Mouse (Mus musculus) E14TG2a.4 (cell line): ENCODE data around the gene Med18.

ENCODE experiments used
- H3K27me3 ChIP-seq: 2 replicates; pipeline ENCODE4 v1.6.1; 2014; ENCODE audit warnings: low read length, control low read depth; ENCODE audit not compliant: insufficient read depth
- H3K36me3 ChIP-seq: 2 replicates; pipeline ENCODE4 v1.6.1; 2014; ENCODE audit warnings: low read length, control low read depth; ENCODE audit not compliant: insufficient read depth
- H3K4me1 ChIP-seq: replicated peaks from 2 replicates; pipeline ENCODE4 v1.6.1; 2014; ENCODE audit warnings: low read depth, low read length, control low read depth
- H3K4me3 ChIP-seq: replicated peaks from 2 replicates; pipeline ENCODE4 v1.5.1; 2014; ENCODE audit warnings: mild to moderate bottlenecking, low read length
- H3K9me3 ChIP-seq: 2 replicates; pipeline ENCODE4 v1.6.1; 2014; ENCODE audit warnings: low read length, control low read depth
- CTCF ChIP-seq: conservative IDR thresholded peaks from 2 replicates; pipeline ENCODE4 v1.5.1; 2014; ENCODE audit warnings: low read length
- NANOG ChIP-seq: IDR thresholded peaks from 2 replicates; pipeline ENCODE4 v1.6.1; 2014; ENCODE audit warnings: borderline replicate concordance, low read length, mixed read lengths
- POU5F1 ChIP-seq: IDR thresholded peaks from 2 replicates; pipeline ENCODE4 v1.6.1; 2014; ENCODE audit warnings: low read length, borderline replicate concordance

Gene Med18

DNA sequence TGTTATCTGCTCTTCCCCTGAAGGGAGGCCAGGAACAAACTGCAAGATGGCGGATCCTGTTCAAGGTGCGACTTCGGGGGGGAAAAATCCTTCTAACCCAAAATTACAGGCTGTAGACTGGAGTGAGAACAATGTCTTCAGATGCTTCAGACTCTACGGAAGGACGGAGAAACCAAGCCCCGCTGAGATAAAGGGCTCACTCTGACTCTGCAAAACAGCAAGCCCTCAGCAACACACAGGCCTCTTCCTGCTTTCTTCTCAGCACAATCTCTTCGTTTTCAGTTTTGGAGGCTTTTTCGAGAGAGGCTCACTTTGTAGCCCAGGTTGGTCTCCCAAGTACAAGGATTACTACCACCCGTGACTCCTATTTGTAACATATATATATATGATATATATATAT, 9.7 kb upstream of the Med18 start:
- no peak for TF ChIP-seq NANOG
- TF ChIP-seq POU5F1, result no peak
- no peak for TF ChIP-seq CTCF
- Histone ChIP-seq H3K27me3 (no peaks in the 10 kb centered on the region), H3K4me1 (peaks cover 36% of the 10 kb centered on the region), H3K9me3 (no peaks in the 10 kb centered on the region), H3K36me3 (no peaks in the 10 kb centered on the region), H3K4me3 (peak overlapping the region; percentile 24; the same call in 1 of the 2 replicates)

DNA sequence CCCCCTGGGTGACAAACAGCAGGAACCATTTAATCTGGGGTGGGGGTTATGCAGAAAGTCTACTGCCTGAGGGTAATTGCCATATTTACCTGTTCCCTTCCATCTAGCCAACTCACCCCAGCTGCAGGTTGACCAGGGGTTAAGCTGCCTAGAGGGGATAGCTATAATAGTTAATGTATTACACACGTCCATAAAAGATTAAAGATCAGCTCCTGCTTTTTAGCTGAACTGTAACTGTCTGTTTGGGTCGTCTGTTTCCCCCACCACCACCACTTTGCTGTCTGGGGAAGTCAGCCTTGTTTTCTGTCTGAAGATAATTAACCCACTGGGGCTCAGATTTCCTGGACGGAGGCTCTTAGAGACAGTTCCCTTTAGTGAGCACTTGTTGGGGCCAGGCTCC, 6.2 kb upstream of the Med18 start:
- H3K4me1 ChIP-seq, result peaks cover 31% of the 10 kb centered on the region
- H3K9me3 ChIP-seq, result no peaks in the 10 kb centered on the region
- H3K4me3 ChIP-seq, result no peak overlapping the region
- no peaks in the 10 kb centered on the region for H3K36me3 ChIP-seq
- H3K27me3 ChIP-seq, result no peaks in the 10 kb centered on the region
- no peak for TF ChIP-seq POU5F1
- TF ChIP-seq NANOG, result no peak
- no peak for TF ChIP-seq CTCF

DNA sequence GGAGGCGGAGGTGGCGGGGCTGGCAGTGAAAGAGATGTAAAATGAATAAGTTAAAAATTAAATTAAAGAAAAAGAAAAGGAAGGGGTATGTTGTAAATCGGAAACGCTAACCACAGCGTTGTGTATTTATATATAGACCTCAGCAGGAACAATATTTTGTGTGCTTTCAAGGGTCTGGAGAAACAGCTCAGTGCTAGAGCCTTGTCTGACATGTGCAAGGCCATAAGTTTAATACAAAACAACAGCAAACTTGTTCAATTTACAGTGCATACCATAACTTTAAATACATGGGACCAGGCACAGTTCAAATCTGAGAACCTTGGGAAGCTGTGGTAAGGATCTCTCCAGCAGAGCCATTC, 513 bp upstream of the Med18 start:
- TF ChIP-seq POU5F1, result no peak
- TF ChIP-seq CTCF, result no peak
- TF ChIP-seq NANOG, result no peak
- Histone ChIP-seq H3K4me1 (peaks cover 50% of the 10 kb centered on the region), H3K36me3 (peaks cover 30% of the 10 kb centered on the region), H3K27me3 (no peaks in the 10 kb centered on the region), H3K4me3 (peak overlapping the region; percentile 93), H3K9me3 (no peaks in the 10 kb centered on the region)

DNA sequence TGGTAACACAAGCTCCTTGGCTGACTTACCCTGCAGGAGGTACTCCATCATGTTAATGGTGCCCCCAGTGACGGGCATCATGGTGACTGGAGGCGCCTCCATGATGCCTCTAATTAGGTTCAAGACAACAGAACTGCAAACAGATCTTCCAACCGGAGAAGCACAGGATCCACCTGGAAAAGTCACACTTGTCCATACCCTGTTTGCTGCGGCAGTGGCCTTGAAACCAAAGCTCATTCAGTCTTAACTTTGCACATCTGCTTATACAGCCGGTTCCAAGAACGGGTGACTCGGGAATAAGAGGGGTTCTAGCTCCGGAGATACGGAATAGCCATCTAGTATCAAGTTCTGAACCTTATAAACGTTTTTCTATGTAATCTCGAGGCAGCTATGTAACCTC, 885 bp downstream of the Med18 start:
- Histone ChIP-seq H3K4me1 (peaks cover 61% of the 10 kb centered on the region), H3K27me3 (no peaks in the 10 kb centered on the region), H3K4me3 (peak overlapping the region; percentile 93), H3K9me3 (no peaks in the 10 kb centered on the region), H3K36me3 (peaks cover 44% of the 10 kb centered on the region)
- TF ChIP-seq CTCF (no peak), POU5F1 (no peak), NANOG (no peak)

DNA sequence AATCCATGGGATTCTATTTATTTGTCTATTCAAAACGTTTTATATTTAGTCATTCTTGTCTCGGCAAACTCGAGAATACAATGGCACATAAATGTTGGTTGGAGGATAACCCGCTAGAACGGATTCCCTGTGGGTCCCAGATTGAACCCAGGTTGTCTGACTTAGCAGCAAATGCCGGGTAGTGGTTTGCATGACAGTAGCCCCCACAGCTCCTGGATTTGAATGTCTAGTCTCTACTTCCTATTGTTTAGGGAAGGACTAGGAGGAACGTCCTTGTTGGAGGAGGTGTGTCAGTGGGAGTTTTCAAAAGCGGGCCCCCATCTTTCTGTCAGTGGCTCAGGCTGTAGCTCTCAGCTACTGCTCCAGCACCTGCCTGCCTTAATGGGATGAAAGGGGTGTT, 3.5 kb downstream of the Med18 start:
- Histone ChIP-seq H3K9me3 (no peaks in the 10 kb centered on the region), H3K4me3 (peak overlapping the region; percentile 93), H3K36me3 (peaks cover 58% of the 10 kb centered on the region), H3K4me1 (peaks cover 71% of the 10 kb centered on the region), H3K27me3 (no peaks in the 10 kb centered on the region)
- no peak for TF ChIP-seq CTCF
- peak; percentile 60; the same call in 1 of the 2 replicates for TF ChIP-seq POU5F1

DNA sequence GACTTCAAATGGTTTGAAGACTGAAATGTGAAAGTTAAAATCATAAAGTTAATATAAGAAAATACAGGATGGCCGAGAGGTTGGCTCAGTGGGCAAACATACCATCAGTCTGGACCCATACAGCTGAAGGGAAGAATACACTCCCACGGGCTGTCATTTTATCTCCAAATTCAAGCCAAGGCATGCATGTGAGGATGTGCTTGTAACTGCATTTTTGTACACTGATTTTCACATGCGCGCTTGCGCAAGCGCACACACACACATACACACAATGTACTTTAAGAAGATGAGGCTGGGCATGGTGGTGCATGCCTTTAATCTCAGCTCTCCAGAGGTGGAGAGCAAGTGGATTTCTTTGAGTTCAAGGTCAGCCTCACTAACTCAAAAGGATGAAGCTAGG, 8.2 kb downstream of the Med18 start:
- no peaks in the 10 kb centered on the region for H3K27me3 ChIP-seq
- H3K4me3 ChIP-seq, result no peak overlapping the region
- TF ChIP-seq CTCF, result no peak
- peaks cover 40% of the 10 kb centered on the region for H3K36me3 ChIP-seq
- H3K9me3 ChIP-seq, result no peaks in the 10 kb centered on the region
- H3K4me1 ChIP-seq, result peaks cover 48% of the 10 kb centered on the region

- Histone ChIP-seq H3K27me3 (no peaks in the 10 kb centered on the region), H3K4me3 (no peak overlapping the region), H3K9me3 (no peaks in the 10 kb centered on the region), H3K4me1 (peaks cover 43% of the 10 kb centered on the region), H3K36me3 (peaks cover 37% of the 10 kb centered on the region)
- no peak for TF ChIP-seq NANOG
- TF ChIP-seq POU5F1, result no peak
- no peak for TF ChIP-seq CTCF
Measured at GRCm38 (mm10) chr4:132455146-132455545, 8.6 kb downstream of the Med18 start.

GRCm38 (mm10) chr4:132454216-132454615, 9.5 kb downstream of the Med18 start:
- no peaks in the 10 kb centered on the region for H3K9me3 ChIP-seq
- H3K4me3 ChIP-seq, result no peak overlapping the region
- TF ChIP-seq NANOG, result no peak
- no peak for TF ChIP-seq POU5F1
- 0 out of 2 replicates have a peak, but pooled peaks have one; percentile 7 for TF ChIP-seq CTCF
- peaks cover 34% of the 10 kb centered on the region for H3K4me1 ChIP-seq
- peaks cover 27% of the 10 kb centered on the region for H3K36me3 ChIP-seq
- no peaks in the 10 kb centered on the region for H3K27me3 ChIP-seq

- Histone ChIP-seq H3K36me3 (no peaks in the 10 kb centered on the region), H3K9me3 (no peaks in the 10 kb centered on the region), H3K4me1 (no peaks in the 10 kb centered on the region), H3K4me3 (no peak overlapping the region), H3K27me3 (no peaks in the 10 kb centered on the region)
- no peak for TF ChIP-seq POU5F1
- TF ChIP-seq CTCF, result no peak
- TF ChIP-seq NANOG, result no peak
Measured at GRCm38 (mm10) chr4:132449778-132450177, 13.9 kb downstream of the Med18 start.
